Comparison of ENCODE assay signal across 8 mouse cellular contexts in the genomic region with DNA sequence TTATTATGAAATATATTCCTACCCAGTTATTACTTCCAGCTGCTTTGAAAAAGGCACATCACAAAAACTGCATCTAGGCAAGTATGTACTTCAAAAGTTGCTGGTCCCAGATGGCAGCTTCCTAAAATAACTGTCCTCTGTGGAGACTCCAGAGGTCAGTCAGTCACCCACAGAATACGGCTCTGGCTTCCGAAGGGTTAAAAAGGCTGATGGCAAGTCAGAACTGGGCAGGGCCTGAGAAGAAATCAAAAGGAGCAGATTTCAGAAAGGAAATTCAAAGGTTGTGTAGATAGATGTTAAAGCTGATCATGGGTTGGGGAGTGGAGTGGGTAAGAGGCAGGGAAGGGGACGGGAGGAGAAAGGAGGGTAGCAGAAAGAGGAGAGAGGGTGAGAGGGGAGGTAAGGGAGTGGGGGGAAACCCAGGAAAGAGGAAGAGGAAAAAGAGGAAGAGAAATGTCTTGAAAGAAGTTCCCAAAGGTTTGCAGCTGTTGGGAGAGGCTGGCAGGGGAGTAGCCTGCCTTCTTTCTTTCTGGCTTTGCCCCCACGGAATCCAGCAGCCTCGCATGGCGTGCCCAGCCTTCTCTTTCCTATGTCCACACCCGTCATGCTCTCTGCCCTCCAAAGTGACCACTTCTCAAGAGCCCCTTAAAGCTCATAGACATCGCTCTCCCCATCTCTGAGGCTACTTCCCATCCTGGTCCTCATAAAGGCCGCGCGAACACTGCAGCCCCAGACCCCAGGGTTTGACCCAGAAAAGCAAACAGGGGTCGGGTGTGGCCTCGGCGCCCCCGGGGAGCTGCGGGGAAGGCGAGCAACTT. TPM values are rescaled to one million over a fixed set of nuclear protein-coding genes. Genes with fewer than 3 reads are reported as not detected.
DNase-seq lines count a peak whose midpoint lies in the region; ATAC-seq and TF ChIP-seq lines count a peak whose summit lies in the region.

No protein-coding gene starts in this region.

- peaks cover 3% of the 10 kb centered on the region; the same call in 1 of the 2 replicates for H3K4me1 ChIP-seq in liver, adult 2 months (ENCODE audit: control insufficient read depth, insufficient read depth, low read length)
- H3K4me1 ChIP-seq in embryonic facial prominence, embryonic 15.5 days: peaks cover 28% of the 10 kb centered on the region
- H3K4me1 ChIP-seq in intestine, embryonic 15.5 days (replicated peaks): peaks cover 16% of the 10 kb centered on the region; the same call in 1 of the 2 replicates
- peaks cover 38% of the 10 kb centered on the region for H3K4me1 ChIP-seq in neural tube, embryonic 12.5 days

- no peaks in the 10 kb centered on the region; the same call in 1 of the 2 replicates for H3K79me2 ChIP-seq in liver, adult 2 months (ENCODE audit: control insufficient read depth, insufficient read depth, low read length)

- no peaks in the 10 kb centered on the region for H3K36me3 ChIP-seq in liver, adult 2 months (ENCODE audit: control insufficient read depth, insufficient read depth, low read length)
- no peaks in the 10 kb centered on the region for H3K36me3 ChIP-seq in embryonic facial prominence, embryonic 15.5 days
- no peaks in the 10 kb centered on the region for H3K36me3 ChIP-seq in intestine, embryonic 15.5 days
- no peaks in the 10 kb centered on the region for H3K36me3 ChIP-seq in neural tube, embryonic 12.5 days

- H3K9me3 ChIP-seq in embryonic facial prominence, embryonic 15.5 days (replicated peaks): no peaks in the 10 kb centered on the region
- H3K9me3 ChIP-seq in intestine, embryonic 15.5 days: no peaks in the 10 kb centered on the region
- no peaks in the 10 kb centered on the region for H3K9me3 ChIP-seq in neural tube, embryonic 12.5 days

- peaks cover 10% of the 10 kb centered on the region for H3K27me3 ChIP-seq in liver, adult 2 months (ENCODE audit: control insufficient read depth, insufficient read depth, low read length)
- 0 out of 2 replicates have a peak, but pooled peaks cover 10% of the 10 kb centered on the region for H3K27me3 ChIP-seq in embryonic facial prominence, embryonic 15.5 days
- H3K27me3 ChIP-seq in intestine, embryonic 15.5 days (replicated peaks): peaks cover 8% of the 10 kb centered on the region; the same call in 1 of the 2 replicates
- H3K27me3 ChIP-seq in neural tube, embryonic 12.5 days (replicated peaks): 0 out of 2 replicates have a peak, but pooled peaks cover 9% of the 10 kb centered on the region

- no peak for ATAC-seq in embryonic facial prominence, embryonic 15.5 days (ENCODE audit: insufficient number of reproducible peaks, low FRiP score, low TSS enrichment, low read depth)
- ATAC-seq in intestine, embryonic 15.5 days: peak; percentile 35; the same call in 1 of the 2 replicates
- no peak; the same call in 1 of the 2 replicates for ATAC-seq in neural tube, embryonic 12.5 days (ENCODE audit: low FRiP score, low read depth)

- peak overlapping the region; percentile 91 for H3K4me2 ChIP-seq in embryonic facial prominence, embryonic 15.5 days (replicated peaks)
- H3K4me2 ChIP-seq in intestine, embryonic 15.5 days (replicated peaks): peak overlapping the region; percentile 92
- H3K4me2 ChIP-seq in neural tube, embryonic 12.5 days (replicated peaks): peak overlapping the region; percentile 89

- no peak for DNase-seq in liver, adult 2 months (ENCODE audit: extremely low read depth, low read depth, low spot score)
- no peak for DNase-seq in liver
- no peak for DNase-seq in spleen, adult 12 weeks (ENCODE audit: low spot score)
- no peak for DNase-seq in layer of hippocampus, postnatal 14 days (ENCODE audit: low spot score in 2 of 2)
- DNase-seq in cerebellum, postnatal 25 days: no peak

- no peak for TF ChIP-seq POLR2A in liver, adult 2 months (IDR thresholded peaks at IDR 0.05; ENCODE audit: extremely low read depth, insufficient read depth, low read length)

- peak overlapping the region; percentile 72 for H3K4me3 ChIP-seq in liver, adult 2 months (ENCODE audit: insufficient read depth, low read depth, low read length)
- H3K4me3 ChIP-seq in embryonic facial prominence, embryonic 15.5 days (replicated peaks): peak overlapping the region; percentile 65
- peak overlapping the region; percentile 66 for H3K4me3 ChIP-seq in intestine, embryonic 15.5 days (replicated peaks)
- peak overlapping the region; percentile 56 for H3K4me3 ChIP-seq in neural tube, embryonic 12.5 days

- TF ChIP-seq CTCF in liver, adult 2 months (IDR thresholded peaks at IDR 0.05; ENCODE audit: low read depth, low read length): no peak

- WGBS in liver, adult 2 months: 13% methylated on average over 17 of the region's 17 CpGs
- WGBS in embryonic facial prominence, embryonic 15.5 days: 5% methylated on average over 17 of the region's 17 CpGs
- WGBS in intestine, embryonic 15.5 days: 9% methylated on average over 17 of the region's 17 CpGs
- 6% methylated on average over 17 of the region's 17 CpGs for WGBS in neural tube, embryonic 12.5 days

- H3K27ac ChIP-seq in liver, adult 2 months (replicated peaks; ENCODE audit: insufficient read depth, low read depth, low read length): no peak overlapping the region
- peak overlapping the region; percentile 58; the same call in 1 of the 2 replicates for H3K27ac ChIP-seq in embryonic facial prominence, embryonic 15.5 days (replicated peaks)
- H3K27ac ChIP-seq in intestine, embryonic 15.5 days: no peak overlapping the region; the same call in 1 of the 2 replicates
- no peak overlapping the region for H3K27ac ChIP-seq in neural tube, embryonic 12.5 days

- peak overlapping the region; percentile 57 for H3K9ac ChIP-seq in liver, adult 2 months (ENCODE audit: low read depth, low read length)
- H3K9ac ChIP-seq in embryonic facial prominence, embryonic 15.5 days: peak overlapping the region; percentile 56
- peak overlapping the region; percentile 70 for H3K9ac ChIP-seq in intestine, embryonic 15.5 days
- peak overlapping the region; percentile 61 for H3K9ac ChIP-seq in neural tube, embryonic 12.5 days

RNA-seq across cellular contexts. Expression of a gene that starts 0.5 kb away (rescaled TPM):
- 10.6 and 14.3 TPM in 2 replicates for total RNA-seq in liver, adult 2 months (2014; rRNA removed)
- polyA plus RNA-seq in liver, adult 2 months (2012; rRNA removed): 14.2 and 15.3 TPM in 2 replicates
- polyA plus RNA-seq in embryonic facial prominence, embryonic 15.5 days (2015; fragmentation: Nextera tagmentation; extraction: Ambion mirVana): 72.3 and 77.4 TPM in 2 replicates
- polyA plus RNA-seq in intestine, embryonic 15.5 days (2015; fragmentation: Nextera tagmentation; extraction: Ambion mirVana): 41.0 and 42.8 TPM in 2 replicates
- polyA plus RNA-seq in neural tube, embryonic 12.5 days (2016; fragmentation: Nextera tagmentation; extraction: Ambion mirVana): 50.7 and 63.6 TPM in 2 replicates
- total RNA-seq in layer of hippocampus, postnatal 14 days (2021): 10 to 100 TPM; 20.5 to 28.1 TPM

RNA-seq across cellular contexts. Expression of a gene that starts 23.8 kb away (rescaled TPM):
- 19.1 and 20.0 TPM in 2 replicates for total RNA-seq in liver, adult 2 months (2014; rRNA removed)
- polyA plus RNA-seq in liver, adult 2 months (2012; rRNA removed): 10.8 and 12.0 TPM in 2 replicates
- 43.8 and 44.5 TPM in 2 replicates for polyA plus RNA-seq in embryonic facial prominence, embryonic 15.5 days (2015; fragmentation: Nextera tagmentation; extraction: Ambion mirVana)
- 35.7 and 38.6 TPM in 2 replicates for polyA plus RNA-seq in intestine, embryonic 15.5 days (2015; fragmentation: Nextera tagmentation; extraction: Ambion mirVana)
- polyA plus RNA-seq in neural tube, embryonic 12.5 days (2016; fragmentation: Nextera tagmentation; extraction: Ambion mirVana): 48.4 and 55.3 TPM in 2 replicates
- total RNA-seq in layer of hippocampus, postnatal 14 days (2021): 10 to 100 TPM; 30.5 to 31.1 TPM
